Mouse (Mus musculus): ENCODE results near the gene Slc26a11. TPM values are rescaled to one million over a fixed set of nuclear protein-coding genes. Genes with fewer than 3 reads are reported as not detected.

Slc26a11 gene
- total RNA-seq, 2 experiments from 2014 or later: 5.4 to 6.3 TPM

GRCm38 (mm10) chr11:119395931-119396330 lies 40.6 kb downstream of the Slc26a11 start:
- DNase-seq (ENCODE audit: low spot score in 2 of 2): no peak

GRCm38 (mm10) chr11:119396461-119396860 lies 41.1 kb downstream of the Slc26a11 start:
- DNase-seq (ENCODE audit: low spot score in 2 of 2): no peak

GRCm38 (mm10) chr11:119402501-119403160 lies 47.3 kb downstream of the Slc26a11 start:
- no peak for DNase-seq (ENCODE audit: low spot score in 2 of 2)

GRCm38 (mm10) chr11:119404627-119405026 lies 49.3 kb downstream of the Slc26a11 start:
- DNase-seq (ENCODE audit: low spot score in 2 of 2): peak in 1 of 2 experiments; percentile 25

GRCm38 (mm10) chr11:119407381-119407780 lies 52.0 kb downstream of the Slc26a11 start:
- no peak for DNase-seq (ENCODE audit: low spot score in 2 of 2)

- no peak for DNase-seq (ENCODE audit: low spot score in 2 of 2)
These were observed 52.6 kb downstream of the Slc26a11 start for GRCm38 (mm10) chr11:119407977-119408376.

- DNase-seq (ENCODE audit: low spot score in 2 of 2): no peak
These were observed 64.2 kb downstream of the Slc26a11 start for GRCm38 (mm10) chr11:119419327-119420118.

- DNase-seq (ENCODE audit: low spot score in 2 of 2): no peak
These were observed 65.1 kb downstream of the Slc26a11 start for GRCm38 (mm10) chr11:119420426-119420825.

GRCm38 (mm10) chr11:119427431-119427830 lies 72.1 kb downstream of the Slc26a11 start:
- DNase-seq (ENCODE audit: low spot score in 2 of 2): no peak

- DNase-seq (ENCODE audit: low spot score in 2 of 2): no peak
These were observed 72.6 kb downstream of the Slc26a11 start for GRCm38 (mm10) chr11:119427986-119428385.

GRCm38 (mm10) chr11:119428649-119429136 lies 73.3 kb downstream of the Slc26a11 start:
- no peak for DNase-seq (ENCODE audit: low spot score in 2 of 2)

Small RNAs within 50 kb of the gene (microRNA-seq; reads per million reads assigned to microRNA genes)
- 0 reads per million in 2 experiments for gene Mir1932

Other genes starting within 250 kb of the Slc26a11 start
- 100 to 1,000 TPM; 111 to 115 TPM for gene Tbc1d16, start 127.1 kb upstream of the Slc26a11 start, total RNA-seq (2021)
- gene Ccdc40, start 127.0 kb upstream of the Slc26a11 start, total RNA-seq (2021): 1 to 10 TPM; 4.8 to 5.2 TPM
- gene Gaa, start 87.7 kb upstream of the Slc26a11 start, total RNA-seq (2021): 100 to 1,000 TPM; 131 to 136 TPM
- gene Eif4a3, start 55.5 kb upstream of the Slc26a11 start, total RNA-seq (2021): 10 to 100 TPM; 88.9 to 93.0 TPM
- under 1 TPM; 0.25 to 0.38 TPM for gene Card14, start 47.8 kb upstream of the Slc26a11 start, total RNA-seq (2021)
- gene Sgsh, start within 50 bp of the Slc26a11 start, total RNA-seq (2021): 1 to 10 TPM; 4.7 to 5.1 TPM
- 1 to 10 TPM; 3.8 TPM for gene Rnf213, start 37.5 kb downstream of the Slc26a11 start, total RNA-seq (2021)
- gene Endov, start 135.8 kb downstream of the Slc26a11 start, total RNA-seq (2021): 10 to 100 TPM; 24.8 to 29.6 TPM
- 100 to 1,000 TPM; 146 to 173 TPM for gene Nptx1, start 192.2 kb downstream of the Slc26a11 start, total RNA-seq (2021)
- 10 to 100 TPM; 50.2 to 61.3 TPM for gene Rptor, start 247.3 kb downstream of the Slc26a11 start, total RNA-seq (2021)